Mouse (Mus musculus): ENCODE results near the gene Cyth4. TPM values are rescaled to one million over a fixed set of nuclear protein-coding genes. Genes with fewer than 3 reads are reported as not detected.

The Cyth4 gene
- 6.2 and 6.4 TPM in 2 replicates for polyA plus RNA-seq (2015; fragmentation: Nextera tagmentation; extraction: Ambion mirVana)

GRCm38 (mm10) chr15:78596914-78597313 is at the start of gene Cyth4:
Gene Cyth4, plus strand, starts transcription at chr15:78597047.
- Histone ChIP-seq H3K27me3 (replicated peaks; ENCODE audit: control insufficient read depth, insufficient read depth, low read length) (no peaks in the 10 kb centered on the region), H3K9me3 (ENCODE audit: control insufficient read depth, low read length) (no peaks in the 10 kb centered on the region), H3K27ac (ENCODE audit: low read depth, low read length) (no peak within 1 kb of the TSS), H3K4me3 (ENCODE audit: low read length) (no peak within 1 kb of the TSS), H3K4me2 (ENCODE audit: low read length) (no peak within 1 kb of the TSS), H3K9ac (ENCODE audit: low read depth, low read length) (no peak within 1 kb of the TSS), H3K36me3 (ENCODE audit: control insufficient read depth, insufficient read depth, low read length) (no peaks in the 10 kb centered on the region), H3K4me1 (ENCODE audit: control insufficient read depth, insufficient read depth, low read depth, low read length) (no peaks in the 10 kb centered on the region)
- 78% methylated on average over 7 of the region's 7 CpGs for WGBS
- ATAC-seq: no peak

GRCm38 (mm10) chr15:78547415-78548335 is 49.2 kb upstream of the Cyth4 start:
- no peak for ATAC-seq
- H3K9me3 ChIP-seq (ENCODE audit: control insufficient read depth, low read length): peaks cover 7% of the 10 kb centered on the region
- no peaks in the 10 kb centered on the region for H3K27me3 ChIP-seq (replicated peaks; ENCODE audit: control insufficient read depth, insufficient read depth, low read length)
- no peaks in the 10 kb centered on the region for H3K36me3 ChIP-seq (ENCODE audit: control insufficient read depth, insufficient read depth, low read length)
- 53% methylated on average over 5 of the region's 5 CpGs for WGBS
- peaks cover 9% of the 10 kb centered on the region for H3K4me1 ChIP-seq (ENCODE audit: control insufficient read depth, insufficient read depth, low read depth, low read length)
- no peak overlapping the region for H3K4me3 ChIP-seq (ENCODE audit: low read length)
- no peak overlapping the region for H3K4me2 ChIP-seq (ENCODE audit: low read length)
- H3K9ac ChIP-seq (ENCODE audit: low read depth, low read length): no peak overlapping the region
- H3K27ac ChIP-seq (ENCODE audit: low read depth, low read length): no peak overlapping the region

GRCm38 (mm10) chr15:78548336-78548665 is 48.5 kb upstream of the Cyth4 start:
- Histone ChIP-seq H3K27me3 (replicated peaks; ENCODE audit: control insufficient read depth, insufficient read depth, low read length) (no peaks in the 10 kb centered on the region), H3K36me3 (ENCODE audit: control insufficient read depth, insufficient read depth, low read length) (no peaks in the 10 kb centered on the region), H3K9me3 (ENCODE audit: control insufficient read depth, low read length) (peaks cover 14% of the 10 kb centered on the region), H3K27ac (ENCODE audit: low read depth, low read length) (no peak overlapping the region), H3K9ac (ENCODE audit: low read depth, low read length) (no peak overlapping the region), H3K4me2 (ENCODE audit: low read length) (no peak overlapping the region), H3K4me3 (ENCODE audit: low read length) (no peak overlapping the region), H3K4me1 (ENCODE audit: control insufficient read depth, insufficient read depth, low read depth, low read length) (peaks cover 9% of the 10 kb centered on the region)
- WGBS: 36% methylated on average over 3 of the region's 3 CpGs
- no peak for ATAC-seq

- Histone ChIP-seq H3K9ac (ENCODE audit: low read depth, low read length) (no peak overlapping the region), H3K27ac (ENCODE audit: low read depth, low read length) (no peak overlapping the region), H3K4me3 (ENCODE audit: low read length) (no peak overlapping the region), H3K9me3 (ENCODE audit: control insufficient read depth, low read length) (peaks cover 14% of the 10 kb centered on the region), H3K36me3 (ENCODE audit: control insufficient read depth, insufficient read depth, low read length) (no peaks in the 10 kb centered on the region), H3K4me1 (ENCODE audit: control insufficient read depth, insufficient read depth, low read depth, low read length) (peaks cover 9% of the 10 kb centered on the region), H3K27me3 (replicated peaks; ENCODE audit: control insufficient read depth, insufficient read depth, low read length) (no peaks in the 10 kb centered on the region), H3K4me2 (ENCODE audit: low read length) (no peak overlapping the region)
- ATAC-seq: no peak
- WGBS: 69% methylated on average over 8 of the region's 8 CpGs
These were observed 48.1 kb upstream of the Cyth4 start for GRCm38 (mm10) chr15:78548711-78549110.

GRCm38 (mm10) chr15:78549189-78549734 is 47.6 kb upstream of the Cyth4 start:
- peaks cover 8% of the 10 kb centered on the region for H3K4me1 ChIP-seq (ENCODE audit: control insufficient read depth, insufficient read depth, low read depth, low read length)
- WGBS: 78% methylated on average over 4 of the region's 4 CpGs
- no peak overlapping the region for H3K27ac ChIP-seq (ENCODE audit: low read depth, low read length)
- no peak overlapping the region for H3K4me2 ChIP-seq (ENCODE audit: low read length)
- H3K36me3 ChIP-seq (ENCODE audit: control insufficient read depth, insufficient read depth, low read length): no peaks in the 10 kb centered on the region
- no peak overlapping the region for H3K9ac ChIP-seq (ENCODE audit: low read depth, low read length)
- peaks cover 14% of the 10 kb centered on the region for H3K9me3 ChIP-seq (ENCODE audit: control insufficient read depth, low read length)
- H3K4me3 ChIP-seq (ENCODE audit: low read length): no peak overlapping the region
- ATAC-seq: peak; percentile 27; the same call in 1 of the 2 replicates
- no peaks in the 10 kb centered on the region for H3K27me3 ChIP-seq (replicated peaks; ENCODE audit: control insufficient read depth, insufficient read depth, low read length)

- no peak overlapping the region; the same call in 1 of the 2 replicates for H3K9ac ChIP-seq (ENCODE audit: low read depth, low read length)
- H3K4me1 ChIP-seq (ENCODE audit: control insufficient read depth, insufficient read depth, low read depth, low read length): no peaks in the 10 kb centered on the region
- H3K4me3 ChIP-seq (ENCODE audit: low read length): no peak overlapping the region
- H3K27ac ChIP-seq (ENCODE audit: low read depth, low read length): no peak overlapping the region
- H3K9me3 ChIP-seq (ENCODE audit: control insufficient read depth, low read length): peaks cover 14% of the 10 kb centered on the region
- ATAC-seq: no peak
- no peaks in the 10 kb centered on the region for H3K27me3 ChIP-seq (replicated peaks; ENCODE audit: control insufficient read depth, insufficient read depth, low read length)
- H3K4me2 ChIP-seq (ENCODE audit: low read length): peak overlapping the region; percentile 28
- 66% methylated on average over 25 of the region's 25 CpGs for WGBS
- H3K36me3 ChIP-seq (ENCODE audit: control insufficient read depth, insufficient read depth, low read length): no peaks in the 10 kb centered on the region
These were observed 42.1 kb upstream of the Cyth4 start for GRCm38 (mm10) chr15:78554545-78555313.

- ATAC-seq: no peak
- 68% methylated on average over 10 of the region's 10 CpGs for WGBS
- Histone ChIP-seq H3K4me3 (ENCODE audit: low read length) (no peak overlapping the region), H3K27ac (ENCODE audit: low read depth, low read length) (no peak overlapping the region), H3K36me3 (ENCODE audit: control insufficient read depth, insufficient read depth, low read length) (no peaks in the 10 kb centered on the region), H3K9ac (ENCODE audit: low read depth, low read length) (no peak overlapping the region), H3K4me1 (ENCODE audit: control insufficient read depth, insufficient read depth, low read depth, low read length) (no peaks in the 10 kb centered on the region), H3K4me2 (ENCODE audit: low read length) (no peak overlapping the region), H3K9me3 (ENCODE audit: control insufficient read depth, low read length) (peaks cover 4% of the 10 kb centered on the region), H3K27me3 (replicated peaks; ENCODE audit: control insufficient read depth, insufficient read depth, low read length) (no peaks in the 10 kb centered on the region)
These were observed 38.9 kb upstream of the Cyth4 start for GRCm38 (mm10) chr15:78557693-78558535.

- no peak for ATAC-seq
- Histone ChIP-seq H3K27ac (ENCODE audit: low read depth, low read length) (no peak overlapping the region), H3K36me3 (ENCODE audit: control insufficient read depth, insufficient read depth, low read length) (no peaks in the 10 kb centered on the region), H3K27me3 (replicated peaks; ENCODE audit: control insufficient read depth, insufficient read depth, low read length) (no peaks in the 10 kb centered on the region; the same call in 1 of the 2 replicates), H3K9ac (ENCODE audit: low read depth, low read length) (no peak overlapping the region), H3K9me3 (ENCODE audit: control insufficient read depth, low read length) (no peaks in the 10 kb centered on the region), H3K4me2 (ENCODE audit: low read length) (no peak overlapping the region), H3K4me1 (ENCODE audit: control insufficient read depth, insufficient read depth, low read depth, low read length) (no peaks in the 10 kb centered on the region), H3K4me3 (ENCODE audit: low read length) (no peak overlapping the region)
- WGBS: 70% methylated on average over 11 of the region's 11 CpGs
These were observed 37.5 kb upstream of the Cyth4 start for GRCm38 (mm10) chr15:78559141-78559979.

All from hindbrain, embryonic 16.5 days (tissue).